Mouse (Mus musculus) midbrain, embryonic 13.5 days (tissue): ENCODE measurements around the gene Rpl41. TPM values are rescaled to one million over a fixed set of nuclear protein-coding genes. Genes with fewer than 3 reads are reported as not detected.
A peak's percentile ranks its signal among the peaks of the same experiment; 100 is the strongest.
"Not testable (repeated sequence)": the region's sequence is repeated elsewhere in the genome, so short reads cannot be mapped to it uniquely, and the experiment has no call there.

ENCODE experiments used
- ATAC-seq: fragments of 200-750 bp; cut with Nextera tagmentation; 2 replicates; pipeline ENCODE4 v1.8.0; 2017; ENCODE audit warnings: mild to moderate bottlenecking, moderate TSS enrichment, moderate library complexity
- H3K27ac ChIP-seq: fragments of 300-500 bp; sonication (generic); 2 replicates; pipeline ENCODE4 v1.5.1; 2015; ENCODE audit warnings: inconsistent platforms, mild to moderate bottlenecking, moderate library complexity
- H3K27me3 ChIP-seq: fragments of 300-500 bp; sonication (generic); 2 replicates; pipeline ENCODE4 v1.6.1; 2015; ENCODE audit warnings: mild to moderate bottlenecking, inconsistent platforms
- H3K36me3 ChIP-seq: fragments of 300-500 bp; sonication (generic); 2 replicates; pipeline ENCODE4 v1.6.1; 2015; ENCODE audit warnings: mild to moderate bottlenecking, inconsistent platforms
- H3K4me1 ChIP-seq: fragments of 300-500 bp; sonication (generic); replicated peaks from 2 replicates; pipeline ENCODE4 v1.6.1; 2015; ENCODE audit warnings: inconsistent platforms
- H3K4me2 ChIP-seq: fragments of 300-500 bp; sonication (generic); replicated peaks from 2 replicates; pipeline ENCODE4 v1.6.1; 2015; ENCODE audit warnings: moderate library complexity, mild to moderate bottlenecking, inconsistent platforms
- H3K4me3 ChIP-seq: fragments of 300-500 bp; sonication (generic); replicated peaks from 2 replicates; pipeline ENCODE4 v1.5.1; 2015; ENCODE audit warnings: mild to moderate bottlenecking, inconsistent platforms
- H3K9ac ChIP-seq: fragments of 300-500 bp; sonication (generic); replicated peaks from 2 replicates; pipeline ENCODE4 v1.6.1; 2015; ENCODE audit warnings: mild to moderate bottlenecking, inconsistent platforms
- H3K9me3 ChIP-seq: fragments of 300-500 bp; sonication (generic); 2 replicates; pipeline ENCODE4 v1.6.1; 2016; ENCODE audit warnings: mild to moderate bottlenecking, inconsistent platforms
- WGBS: fragments of 180-500 bp; shearing (Covaris S2); methylation state at CpG from one replicate; pipeline ENCODE4 v1.1.7; 2015; 5-methylcytosine and 5-hydroxymethylcytosine counted together
- polyA plus RNA-seq: library from polyadenylated mRNA; unstranded; fragments of >200 nt; fragmentation: Nextera tagmentation; extraction: Ambion mirVana; gene quantifications from 2 replicates; pipeline ENCODE4 v1.2.1, GENCODE M21; 2015

The Rpl41 gene
- polyA plus RNA-seq, 1 experiment from 2014 or later: 2,595 TPM

DNA sequence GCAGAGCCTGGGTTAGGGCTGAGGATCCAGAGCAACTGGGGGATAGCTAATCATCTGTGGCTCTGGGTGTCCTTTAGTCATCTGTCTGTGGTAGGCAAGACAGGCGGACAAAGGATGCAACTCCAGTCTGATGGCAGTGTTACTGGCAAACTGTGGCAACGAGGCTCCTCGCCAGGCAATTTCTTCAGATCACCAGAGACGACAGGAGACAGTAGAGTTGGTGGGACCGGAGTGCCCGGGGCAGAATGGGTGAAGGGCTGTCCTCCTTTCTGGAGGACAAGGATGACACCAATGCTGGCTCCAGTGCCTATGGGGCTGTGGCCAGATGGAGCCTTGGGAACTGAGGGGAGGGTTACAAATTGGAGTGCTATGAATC, 565 bp upstream of the Rpl41 start:
- Histone ChIP-seq H3K4me2 (peak overlapping the region; percentile 78), H3K4me3 (peak overlapping the region; percentile 85; the same call in 1 of the 2 replicates)

DNA sequence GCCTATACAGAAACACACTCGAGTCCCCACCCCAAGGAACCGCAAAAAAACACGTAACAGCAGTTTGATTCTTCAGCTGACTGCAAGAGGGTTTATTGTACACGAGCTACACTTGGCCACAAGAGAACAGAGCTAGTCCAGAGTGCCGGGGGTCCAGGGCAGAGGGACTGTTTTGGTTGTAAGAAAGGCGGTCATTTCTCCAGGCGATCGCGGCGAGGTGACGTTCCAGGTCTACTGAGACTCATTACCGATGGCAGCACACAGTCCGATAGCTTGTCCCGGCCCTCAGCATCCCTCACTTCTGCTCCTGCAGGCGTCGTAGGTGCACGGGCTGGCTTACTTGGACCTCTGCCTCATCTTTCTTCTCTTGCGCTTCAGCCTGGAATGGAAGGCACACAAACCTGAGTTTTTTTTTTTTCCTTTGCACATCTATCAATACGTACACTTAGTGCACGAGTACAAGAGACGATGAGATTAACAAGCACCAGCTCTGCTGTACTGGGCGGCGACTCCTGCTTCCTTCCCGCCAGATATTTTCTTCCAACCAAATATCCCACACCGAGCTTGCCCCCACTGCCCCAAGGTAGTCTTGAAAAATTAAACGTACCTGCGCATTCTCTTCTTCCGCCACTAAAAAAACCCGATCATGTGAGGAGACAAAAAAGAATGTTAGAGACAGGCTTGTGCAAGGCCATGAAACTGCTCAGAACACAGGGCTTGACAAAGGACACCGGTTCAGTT, 884 bp downstream of the Rpl41 start:
- H3K27me3 ChIP-seq, ATAC-seq, H3K9me3 ChIP-seq: not testable (repeated sequence)
- Histone ChIP-seq H3K4me3 (peak overlapping the region; percentile 85), H3K27ac (peak overlapping the region; percentile 96), H3K4me1 (peaks cover 25% of the 10 kb centered on the region), H3K9ac (peak overlapping the region; percentile 95), H3K4me2 (peak overlapping the region; percentile 78), H3K36me3 (peaks cover 26% of the 10 kb centered on the region)
- WGBS: under 1% methylated on average over 22 of the region's 30 CpGs

More for the DNA sequence above, 565 bp upstream of the Rpl41 start:
- ATAC-seq, H3K9ac ChIP-seq, H3K27me3 ChIP-seq, H3K9me3 ChIP-seq: not testable (repeated sequence)
- Histone ChIP-seq H3K27ac (peak overlapping the region; percentile 96), H3K4me1 (peaks cover 16% of the 10 kb centered on the region), H3K36me3 (peaks cover 11% of the 10 kb centered on the region)
- WGBS: 77% methylated on average over 6 of the region's 6 CpGs

DNA sequence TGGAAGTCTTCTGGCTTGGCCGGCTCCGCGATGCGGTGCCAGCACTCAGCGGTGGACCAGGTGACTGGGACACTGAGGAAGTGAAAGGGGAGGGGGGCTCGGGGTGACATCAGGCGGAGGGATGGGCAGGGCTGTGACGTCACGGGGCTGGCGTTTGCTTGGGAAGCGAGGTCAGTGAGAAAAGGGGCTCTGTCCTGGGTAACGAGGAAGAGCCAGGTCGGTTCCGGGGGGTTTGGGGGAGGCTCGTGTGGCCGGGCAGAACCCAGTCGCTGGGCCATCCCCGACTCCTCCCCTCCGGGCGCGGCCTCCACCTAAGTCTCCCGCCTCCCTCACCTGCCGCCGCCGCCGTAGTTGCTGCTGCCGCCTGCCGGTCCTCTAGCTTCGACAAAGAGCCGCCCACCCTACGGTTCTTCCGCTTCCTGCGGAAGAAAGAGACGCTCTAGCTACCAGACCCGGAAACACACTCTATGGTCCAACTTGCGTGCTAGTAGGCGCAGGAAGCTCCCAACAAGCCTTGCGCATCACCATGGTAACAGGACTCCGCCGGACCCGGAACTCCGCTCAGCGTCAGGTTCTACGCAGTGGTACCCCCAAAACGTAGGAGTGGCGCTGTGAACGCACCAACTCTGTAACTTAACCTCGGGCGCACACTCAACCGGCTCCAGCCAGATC, 1.6 kb downstream of the Rpl41 start, which contains the start of gene Zc3h10:
Gene Zc3h10 (minus strand): TSS at position 414 of the 672 bp plus-strand sequence.
- under 1% methylated on average over 50 of the region's 50 CpGs for WGBS
- peaks cover 32% of the 10 kb centered on the region for H3K36me3 ChIP-seq

DNA sequence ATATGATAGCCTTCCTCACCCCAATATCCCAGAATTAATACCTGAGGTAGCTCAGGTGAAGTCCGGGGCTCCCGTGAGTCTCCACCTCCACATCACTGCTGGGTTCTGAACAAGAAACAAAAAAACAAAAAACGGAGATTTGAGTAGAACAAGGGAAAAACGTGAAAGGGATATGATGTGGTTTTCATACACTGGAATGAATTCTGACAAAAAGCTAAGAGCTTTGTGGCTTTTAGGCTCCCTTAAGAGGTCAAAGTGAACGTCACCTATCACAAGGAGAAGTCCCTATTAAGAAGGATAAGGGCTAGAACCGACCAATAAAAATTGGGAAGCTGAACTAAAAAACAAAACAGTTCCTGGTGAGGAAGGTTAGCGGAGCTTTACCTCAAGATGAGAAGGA, 2.3 kb downstream of the Rpl41 start:
- Histone ChIP-seq H3K36me3 (peaks cover 36% of the 10 kb centered on the region), H3K9me3 (no peaks in the 10 kb centered on the region), H3K27me3 (no peaks in the 10 kb centered on the region), H3K4me3 (peak overlapping the region; percentile 85), H3K9ac (peak overlapping the region; percentile 95), H3K4me2 (peak overlapping the region; percentile 78), H3K4me1 (peaks cover 29% of the 10 kb centered on the region), H3K27ac (peak overlapping the region; percentile 96)
- WGBS: 27% methylated on average over 7 of the region's 7 CpGs
- ATAC-seq: no peak

More for the DNA sequence above, 1.6 kb downstream of the Rpl41 start, which contains the start of gene Zc3h10:
- peak; percentile 90 for ATAC-seq
- H3K27ac ChIP-seq: peak within 1 kb of the TSS; percentile 96
- H3K4me3 ChIP-seq: peak within 1 kb of the TSS; percentile 85
- peaks cover 29% of the 10 kb centered on the region for H3K4me1 ChIP-seq
- H3K9me3 ChIP-seq: no peaks in the 10 kb centered on the region
- H3K27me3 ChIP-seq: no peaks in the 10 kb centered on the region
- peak within 1 kb of the TSS; percentile 78 for H3K4me2 ChIP-seq
- peak within 1 kb of the TSS; percentile 95 for H3K9ac ChIP-seq

GRCm38 (mm10) chr10:128546361-128546760, 2.7 kb downstream of the Rpl41 start:
- Histone ChIP-seq H3K36me3 (peaks cover 38% of the 10 kb centered on the region), H3K4me1 (peaks cover 29% of the 10 kb centered on the region), H3K9ac (peak overlapping the region; percentile 95), H3K4me3 (peak overlapping the region; percentile 85), H3K4me2 (peak overlapping the region; percentile 78), H3K27me3 (no peaks in the 10 kb centered on the region), H3K9me3 (no peaks in the 10 kb centered on the region), H3K27ac (no peak overlapping the region)
- 18% methylated on average over 4 of the region's 4 CpGs for WGBS
- no peak for ATAC-seq

DNA sequence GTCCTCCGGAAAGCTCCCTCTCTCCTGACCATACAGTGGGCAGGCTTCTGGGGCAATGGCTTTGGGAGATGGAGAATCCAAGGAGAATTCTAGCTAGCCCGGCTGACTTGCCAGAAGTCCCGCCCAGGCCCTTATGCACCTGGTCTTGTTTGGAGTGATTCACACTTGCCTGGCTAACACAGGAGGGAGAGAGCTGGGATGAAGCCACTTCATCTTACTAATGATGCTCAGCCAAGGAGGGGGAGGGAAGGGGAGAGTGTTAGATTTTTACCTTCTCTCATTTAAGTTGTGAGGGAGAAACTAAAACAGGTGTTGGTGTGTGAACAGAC, 3.6 kb downstream of the Rpl41 start:
- no peak for ATAC-seq
- Histone ChIP-seq H3K4me3 (no peak overlapping the region), H3K4me1 (peaks cover 29% of the 10 kb centered on the region), H3K27ac (no peak overlapping the region), H3K9ac (no peak overlapping the region), H3K9me3 (no peaks in the 10 kb centered on the region), H3K27me3 (no peaks in the 10 kb centered on the region), H3K36me3 (peaks cover 44% of the 10 kb centered on the region), H3K4me2 (no peak overlapping the region)
- WGBS: 96% methylated on average over 3 of the region's 3 CpGs

GRCm38 (mm10) chr10:128544674-128545569, 4.2 kb downstream of the Rpl41 start:
- no peak for ATAC-seq
- no peaks in the 10 kb centered on the region for H3K27me3 ChIP-seq
- no peaks in the 10 kb centered on the region for H3K9me3 ChIP-seq
- peaks cover 44% of the 10 kb centered on the region for H3K36me3 ChIP-seq
- 94% methylated on average over 37 of the region's 37 CpGs for WGBS
- H3K4me2 ChIP-seq: no peak overlapping the region
- H3K27ac ChIP-seq: no peak overlapping the region
- peaks cover 29% of the 10 kb centered on the region for H3K4me1 ChIP-seq
- H3K4me3 ChIP-seq: no peak overlapping the region
- H3K9ac ChIP-seq: no peak overlapping the region; the same call in 1 of the 2 replicates

DNA sequence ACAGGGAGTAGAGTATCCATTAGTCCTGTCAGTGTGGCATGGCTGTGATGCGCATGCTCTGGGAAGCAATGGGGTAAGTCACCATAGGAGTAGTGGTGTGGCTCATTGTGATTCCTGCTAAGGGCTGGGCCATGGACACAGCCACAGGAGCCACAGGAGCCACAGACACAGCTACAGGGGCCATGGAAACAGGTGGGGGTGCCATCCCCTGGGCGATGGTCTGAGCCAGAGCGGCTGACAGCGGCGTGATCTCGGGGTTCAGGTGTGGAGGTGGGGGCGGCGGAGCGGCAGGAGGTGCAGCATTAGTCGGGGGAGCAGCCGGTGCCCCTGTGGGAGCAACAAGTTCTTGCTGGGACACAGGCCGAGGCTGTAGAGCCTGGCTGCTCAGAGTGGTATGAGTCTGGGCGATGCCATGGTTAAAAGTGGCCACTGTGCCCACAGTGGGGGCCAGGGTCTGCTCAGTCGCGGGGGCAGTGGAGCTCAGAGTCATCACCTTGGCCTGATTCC, 4.9 kb downstream of the Rpl41 start:
- no peaks in the 10 kb centered on the region for H3K9me3 ChIP-seq

GRCm38 (mm10) chr10:128543100-128543499, 6.0 kb downstream of the Rpl41 start:
- H3K4me2 ChIP-seq: no peak overlapping the region
- 79% methylated on average over 2 of the region's 2 CpGs for WGBS
- no peak for ATAC-seq

More for the DNA sequence above, 4.9 kb downstream of the Rpl41 start:
- H3K36me3 ChIP-seq: peaks cover 44% of the 10 kb centered on the region
- no peak overlapping the region for H3K4me2 ChIP-seq
- H3K9ac ChIP-seq: no peak overlapping the region; the same call in 1 of the 2 replicates
- no peak overlapping the region for H3K4me3 ChIP-seq
- no peak overlapping the region for H3K27ac ChIP-seq
- H3K27me3 ChIP-seq: no peaks in the 10 kb centered on the region
- WGBS: 98% methylated on average over 15 of the region's 15 CpGs
- peaks cover 29% of the 10 kb centered on the region for H3K4me1 ChIP-seq
- ATAC-seq: no peak

DNA sequence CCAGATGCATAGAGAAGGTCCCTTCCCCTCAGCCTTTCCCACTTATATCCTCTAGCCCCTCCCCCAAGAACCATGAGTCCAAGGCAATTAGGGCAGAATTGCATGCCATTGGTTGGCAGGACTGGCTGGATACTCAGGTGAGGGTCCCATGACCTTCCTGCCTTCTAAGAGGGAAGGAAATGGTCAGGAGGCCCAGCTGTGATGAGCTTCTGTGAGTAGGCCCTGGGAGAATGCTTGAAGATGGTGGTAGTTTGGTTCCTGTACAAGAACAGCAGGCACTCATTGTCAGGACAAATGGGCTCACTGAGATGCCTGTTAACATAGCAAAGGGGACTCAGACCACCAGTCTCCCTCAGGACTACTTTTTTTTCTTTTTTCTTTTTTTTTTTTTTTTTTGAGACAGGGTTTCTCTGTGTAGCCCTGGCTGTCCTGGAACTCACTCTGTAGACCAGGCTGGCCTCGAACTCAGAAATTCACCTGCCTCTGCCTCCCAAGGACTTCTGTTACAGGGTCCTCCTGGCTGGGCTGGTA, 10.7 kb downstream of the Rpl41 start:
- no peak overlapping the region for H3K4me2 ChIP-seq
- no peak overlapping the region for H3K27ac ChIP-seq
- WGBS: 75% methylated on average over 1 of the region's 1 CpGs
- no peak overlapping the region for H3K4me3 ChIP-seq
- peaks cover 20% of the 10 kb centered on the region for H3K36me3 ChIP-seq
- no peaks in the 10 kb centered on the region for H3K27me3 ChIP-seq
- no peak overlapping the region for H3K9ac ChIP-seq
- no peak for ATAC-seq
- H3K9me3 ChIP-seq: no peaks in the 10 kb centered on the region
- H3K4me1 ChIP-seq: peaks cover 15% of the 10 kb centered on the region

More at GRCm38 (mm10) chr10:128543100-128543499, 6.0 kb downstream of the Rpl41 start:
- H3K27ac ChIP-seq: no peak overlapping the region
- H3K36me3 ChIP-seq: peaks cover 44% of the 10 kb centered on the region
- no peak overlapping the region for H3K9ac ChIP-seq
- no peaks in the 10 kb centered on the region for H3K9me3 ChIP-seq
- H3K27me3 ChIP-seq: no peaks in the 10 kb centered on the region
- H3K4me3 ChIP-seq: no peak overlapping the region
- peaks cover 29% of the 10 kb centered on the region for H3K4me1 ChIP-seq

DNA sequence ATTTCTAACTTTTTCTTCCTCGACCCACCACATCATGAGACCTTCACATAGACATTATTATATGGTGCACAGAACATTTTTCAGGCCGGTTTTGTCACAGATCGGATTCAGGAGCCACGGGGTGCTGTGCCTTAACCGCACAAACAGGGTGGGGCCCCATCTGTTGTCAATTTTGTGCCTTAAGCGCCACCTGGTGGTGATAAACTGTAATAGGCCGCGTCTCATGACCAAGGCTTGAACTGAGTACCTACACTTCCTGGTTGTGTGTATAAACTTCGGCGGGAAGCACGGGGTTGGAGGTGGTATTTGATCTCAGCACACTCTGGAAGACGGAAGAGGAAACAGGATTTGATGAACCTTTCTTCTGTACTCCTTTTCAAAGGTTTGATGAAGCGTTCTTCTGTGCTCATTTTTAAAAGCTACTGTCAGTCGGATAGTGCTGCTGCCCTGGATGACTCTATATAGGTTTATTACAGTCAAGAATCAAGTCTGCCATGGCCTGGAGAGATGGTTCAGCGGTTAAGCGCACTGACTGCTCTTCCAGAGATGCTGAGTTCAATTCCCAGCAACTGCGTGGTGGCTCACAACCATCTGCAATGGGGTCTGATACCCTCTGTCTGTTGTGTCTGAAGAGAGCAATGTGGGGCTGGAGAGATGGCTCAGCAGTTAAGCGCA, 12.7 kb downstream of the Rpl41 start:
- H3K4me2 ChIP-seq: peak overlapping the region; percentile 43
- H3K36me3 ChIP-seq: peaks cover 6% of the 10 kb centered on the region; the same call in 1 of the 2 replicates
- 17% methylated on average over 18 of the region's 18 CpGs for WGBS
- peak; percentile 90 for ATAC-seq
- H3K4me3 ChIP-seq: peak overlapping the region; percentile 24
- H3K4me1 ChIP-seq: peaks cover 9% of the 10 kb centered on the region
- H3K27me3 ChIP-seq: no peaks in the 10 kb centered on the region
- H3K9ac ChIP-seq: 0 out of 2 replicates have a peak overlapping the region, but pooled peaks have one; percentile 14
- H3K9me3 ChIP-seq: no peaks in the 10 kb centered on the region
- H3K27ac ChIP-seq: no peak overlapping the region
